Mouse (Mus musculus): ENCODE data around the gene Ipo8. TPM values are rescaled to one million over a fixed set of nuclear protein-coding genes. Genes with fewer than 3 reads are reported as not detected.

The Ipo8 gene
- total and polyA plus RNA-seq, 3 experiments = 23.4 to 28.3 TPM; not detected in 1

DNA sequence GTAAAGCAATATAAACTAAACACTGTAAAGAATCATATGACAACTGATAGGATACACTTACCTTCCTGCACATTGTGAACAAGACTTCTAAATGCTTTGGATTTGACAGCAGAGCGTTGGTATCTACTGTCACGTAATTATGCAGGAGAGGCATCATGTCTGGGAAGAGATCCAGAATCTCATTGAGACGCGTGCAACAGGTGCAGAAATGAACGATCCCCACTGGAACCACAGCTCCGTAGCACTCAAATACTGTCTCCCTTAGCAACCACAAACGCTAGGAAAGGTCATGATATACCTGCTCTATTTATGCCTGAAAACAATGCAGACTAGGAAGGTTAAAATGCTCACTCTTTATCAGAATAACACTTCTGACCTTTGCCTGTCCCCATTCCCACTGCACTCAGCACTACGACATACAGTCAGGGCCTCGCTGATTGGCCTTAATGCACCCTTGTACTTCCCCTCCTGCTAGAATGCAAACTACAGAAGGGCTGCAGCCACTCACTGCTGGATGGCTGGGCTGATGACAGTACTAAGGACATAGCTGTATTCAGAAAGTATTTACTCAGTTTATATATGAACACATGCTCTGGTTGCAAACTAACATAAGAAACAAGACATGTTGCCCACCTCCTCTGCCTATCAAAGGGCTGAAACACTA is 42.1 kb downstream of the Ipo8 start:
- Histone ChIP-seq H3K9ac (ENCODE audit: control insufficient read depth, low read depth, low read length, poor library complexity, severe bottlenecking) (no peak overlapping the region), H3K27ac (ENCODE audit: control insufficient read depth, low read depth, low read length) (no peak overlapping the region), H3K9me3 (replicated peaks; ENCODE audit: insufficient read depth, low read length) (no peaks in the 10 kb centered on the region), H3K4me1 (ENCODE audit: control insufficient read depth in 1 of 2, insufficient read depth in 2 of 2, low read length in 2 of 2) (no peaks in the 10 kb centered on the region), H3K27me3 (ENCODE audit: control insufficient read depth in 1 of 2, insufficient read depth in 2 of 2, low read length in 2 of 2) (no peaks in the 10 kb centered on the region), H3K36me3 (ENCODE audit: control insufficient read depth in 1 of 2, insufficient read depth in 2 of 2, low read length in 2 of 2) (peaks cover 0 to 13% of the 10 kb centered on the region in 2 experiments; a peak in 2 of 4 replicates), H3K79me2 (ENCODE audit: control insufficient read depth, insufficient read depth, low read length, poor library complexity) (no peaks in the 10 kb centered on the region), H3K4me3 (ENCODE audit: control insufficient read depth in 1 of 2, insufficient read depth in 1 of 2, low read depth in 2 of 2, low read length in 2 of 2) (no peak overlapping the region)
- DNase-seq (ENCODE audit: low read depth, low spot score) = no peak
- TF ChIP-seq TCF12 (IDR thresholded peaks at IDR 0.05; ENCODE audit: low read depth, low read length) (no peak), KAT2A (conservative IDR thresholded peaks at IDR 0.05; ENCODE audit: low read depth, low read length) (no peak), ZC3H11A (IDR thresholded peaks at IDR 0.05; ENCODE audit: low read depth, low read length) (no peak), MAFK (IDR thresholded peaks at IDR 0.05; ENCODE audit: borderline replicate concordance, low read depth, low read length) (no peak), SMC3 (IDR thresholded peaks at IDR 0.05; ENCODE audit: low read depth, low read length) (no peak)

DNA sequence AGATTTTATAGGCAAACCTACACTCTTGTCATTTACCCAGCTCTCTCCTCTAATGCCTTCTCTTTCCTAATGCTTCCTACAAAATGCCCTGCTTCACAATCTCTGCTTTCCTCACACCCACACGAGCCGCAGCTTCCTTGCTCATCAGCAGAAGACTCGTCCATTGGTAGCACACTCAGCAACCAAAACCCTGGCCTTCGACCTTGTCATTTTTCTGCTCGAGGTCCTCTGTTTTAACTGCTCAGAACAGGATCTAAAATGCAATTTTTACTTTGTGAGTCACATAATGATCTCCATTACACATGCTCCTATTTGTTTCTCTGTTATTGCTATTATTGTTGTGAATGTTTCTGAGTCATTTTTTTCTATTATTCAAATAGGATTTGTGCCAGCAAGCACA is 45.1 kb downstream of the Ipo8 start:
- no peak overlapping the region for H3K27ac ChIP-seq (ENCODE audit: control insufficient read depth, low read depth, low read length)
- H3K79me2 ChIP-seq (ENCODE audit: control insufficient read depth, insufficient read depth, low read length, poor library complexity) = no peaks in the 10 kb centered on the region
- H3K9ac ChIP-seq (ENCODE audit: control insufficient read depth, low read depth, low read length, poor library complexity, severe bottlenecking) = no peak overlapping the region
- TF ChIP-seq HCFC1 (IDR thresholded peaks at IDR 0.05; ENCODE audit: low read depth, low read length) = no peak
- no peak for TF ChIP-seq POLR2A (IDR thresholded peaks at IDR 0.05; ENCODE audit: control insufficient read depth in 1 of 2, insufficient read depth in 1 of 2, low read depth in 1 of 2, low read length in 2 of 2, poor library complexity in 1 of 2)
- no peak for TF ChIP-seq USF1 (IDR thresholded peaks at IDR 0.05; ENCODE audit: low read depth, low read length)
- TF ChIP-seq NELFE (IDR thresholded peaks at IDR 0.05; ENCODE audit: low read depth, low read length) = no peak
- no peak for TF ChIP-seq SIN3A (IDR thresholded peaks at IDR 0.05; ENCODE audit: low read length)
- no peak for TF ChIP-seq POLR2AphosphoS2 (IDR thresholded peaks at IDR 0.05; ENCODE audit: low read length)
- TF ChIP-seq SMC3 (IDR thresholded peaks at IDR 0.05; ENCODE audit: low read depth, low read length) = no peak
- no peak for TF ChIP-seq MAFK (IDR thresholded peaks at IDR 0.05; ENCODE audit: borderline replicate concordance, low read depth, low read length)
- no peak for TF ChIP-seq RCOR1 (IDR thresholded peaks at IDR 0.05; ENCODE audit: low read depth, low read length)
- no peak for TF ChIP-seq KAT2A (conservative IDR thresholded peaks at IDR 0.05; ENCODE audit: low read depth, low read length)
- no peak for TF ChIP-seq ZNF384 (IDR thresholded peaks at IDR 0.05; ENCODE audit: low read depth, low read length)
- no peak for TF ChIP-seq MAX (IDR thresholded peaks at IDR 0.05; ENCODE audit: low read length)
- no peak for TF ChIP-seq ZC3H11A (IDR thresholded peaks at IDR 0.05; ENCODE audit: low read depth, low read length)
- H3K4me1 ChIP-seq (ENCODE audit: control insufficient read depth in 1 of 2, insufficient read depth in 2 of 2, low read length in 2 of 2) = no peaks in the 10 kb centered on the region
- H3K36me3 ChIP-seq (ENCODE audit: control insufficient read depth in 1 of 2, insufficient read depth in 2 of 2, low read length in 2 of 2) = peaks cover 0 to 13% of the 10 kb centered on the region in 2 experiments; a peak in 2 of 4 replicates
- H3K27me3 ChIP-seq (ENCODE audit: control insufficient read depth in 1 of 2, insufficient read depth in 2 of 2, low read length in 2 of 2) = no peaks in the 10 kb centered on the region
- DNase-seq (ENCODE audit: low read depth, low spot score) = no peak
- H3K9me3 ChIP-seq (replicated peaks; ENCODE audit: insufficient read depth, low read length) = no peaks in the 10 kb centered on the region
- H3K4me3 ChIP-seq (ENCODE audit: control insufficient read depth in 1 of 2, insufficient read depth in 1 of 2, low read depth in 2 of 2, low read length in 2 of 2) = no peak overlapping the region

DNA sequence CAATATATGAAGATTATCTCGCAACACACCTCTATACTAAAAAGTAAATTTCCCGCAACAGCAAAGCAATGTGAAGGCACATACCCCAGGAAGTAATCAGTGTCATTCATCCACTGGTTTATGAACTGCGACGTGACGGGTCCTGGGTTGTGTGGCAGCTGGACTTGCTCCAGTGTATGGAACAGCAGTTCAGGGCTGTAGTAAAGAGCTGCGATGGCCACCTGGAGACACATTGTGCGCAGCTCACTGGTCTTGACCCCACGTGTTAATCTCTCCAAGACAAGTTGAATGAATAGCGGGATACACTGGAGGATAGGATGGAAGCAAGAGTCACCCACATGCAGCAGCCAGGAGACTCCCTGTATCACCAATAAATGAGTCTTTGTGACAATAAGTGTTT is 46.8 kb downstream of the Ipo8 start:
- H3K9me3 ChIP-seq (replicated peaks; ENCODE audit: insufficient read depth, low read length) = no peaks in the 10 kb centered on the region
- no peaks in the 10 kb centered on the region for H3K4me1 ChIP-seq (ENCODE audit: control insufficient read depth in 1 of 2, insufficient read depth in 2 of 2, low read length in 2 of 2)
- no peak for DNase-seq (ENCODE audit: low read depth, low spot score)
- H3K36me3 ChIP-seq (ENCODE audit: control insufficient read depth in 1 of 2, insufficient read depth in 2 of 2, low read length in 2 of 2) = peaks cover 0 to 13% of the 10 kb centered on the region in 2 experiments; a peak in 3 of 4 replicates
- TF ChIP-seq TBP (IDR thresholded peaks at IDR 0.05; ENCODE audit: low read depth, low read length) = no peak
- TF ChIP-seq USF1 (IDR thresholded peaks at IDR 0.05; ENCODE audit: low read depth, low read length) = no peak
- TF ChIP-seq TCF12 (IDR thresholded peaks at IDR 0.05; ENCODE audit: low read depth, low read length) = no peak
- no peak for TF ChIP-seq ZC3H11A (IDR thresholded peaks at IDR 0.05; ENCODE audit: low read depth, low read length)
- H3K79me2 ChIP-seq (ENCODE audit: control insufficient read depth, insufficient read depth, low read length, poor library complexity) = no peaks in the 10 kb centered on the region
- H3K9ac ChIP-seq (ENCODE audit: control insufficient read depth, low read depth, low read length, poor library complexity, severe bottlenecking) = no peak overlapping the region
- no peak overlapping the region for H3K4me3 ChIP-seq (ENCODE audit: control insufficient read depth in 1 of 2, insufficient read depth in 1 of 2, low read depth in 2 of 2, low read length in 2 of 2)
- H3K27ac ChIP-seq (ENCODE audit: control insufficient read depth, low read depth, low read length) = no peak overlapping the region
- H3K27me3 ChIP-seq (ENCODE audit: control insufficient read depth in 1 of 2, insufficient read depth in 2 of 2, low read length in 2 of 2) = no peaks in the 10 kb centered on the region

All from MEL (cell line).